Mouse (Mus musculus): ENCODE data around the gene Fign.

The Fign gene

GRCm38 (mm10) chr2:64097937-64098617 is at the start of gene Fign:
Gene Fign, minus strand, starts transcription at chr2:64098038.
- peak in 1 of 2 experiments; percentile 1 for DNase-seq

DNA sequence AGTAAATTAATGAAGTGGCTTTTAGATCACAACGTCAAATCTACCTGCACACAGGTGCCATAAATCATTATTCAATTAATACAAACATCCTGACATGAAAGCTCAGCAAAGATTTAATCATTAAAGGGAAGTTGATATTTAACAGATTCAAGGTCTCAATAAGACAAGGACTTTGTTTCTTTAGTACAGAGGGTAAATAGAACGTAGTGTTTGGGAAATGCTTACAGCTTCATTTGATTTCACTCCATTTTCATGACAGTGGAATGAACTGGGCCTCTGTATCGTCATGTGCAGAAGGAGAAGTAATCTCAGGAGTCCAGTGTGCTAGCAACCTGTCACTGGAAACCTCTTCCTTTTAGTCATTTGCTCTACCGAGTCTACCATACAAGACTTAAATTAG is 35.8 kb upstream of the Fign start:
- no peak for DNase-seq

DNA sequence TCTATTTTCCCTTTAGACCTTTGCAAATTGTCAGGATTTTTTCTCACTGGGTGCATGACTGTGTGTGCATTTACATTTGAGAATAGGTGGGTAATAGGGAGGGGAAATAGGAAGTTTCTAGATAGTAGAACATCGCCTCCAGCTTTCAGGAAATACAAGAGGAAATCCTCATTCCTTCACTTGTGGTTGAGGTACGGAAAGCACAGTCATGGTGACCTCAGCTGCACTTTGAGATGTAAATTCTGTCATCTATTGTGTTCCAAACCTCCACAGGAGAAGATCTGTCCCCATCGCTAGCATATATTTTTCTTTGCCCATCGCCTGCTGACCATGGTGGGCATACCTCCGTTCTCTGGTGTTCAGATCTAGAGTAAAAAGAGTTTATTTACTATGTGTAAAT is 22.7 kb upstream of the Fign start:
- DNase-seq, result no peak

GRCm38 (mm10) chr2:64116613-64117012 is 18.8 kb upstream of the Fign start:
- DNase-seq, result no peak

DNA sequence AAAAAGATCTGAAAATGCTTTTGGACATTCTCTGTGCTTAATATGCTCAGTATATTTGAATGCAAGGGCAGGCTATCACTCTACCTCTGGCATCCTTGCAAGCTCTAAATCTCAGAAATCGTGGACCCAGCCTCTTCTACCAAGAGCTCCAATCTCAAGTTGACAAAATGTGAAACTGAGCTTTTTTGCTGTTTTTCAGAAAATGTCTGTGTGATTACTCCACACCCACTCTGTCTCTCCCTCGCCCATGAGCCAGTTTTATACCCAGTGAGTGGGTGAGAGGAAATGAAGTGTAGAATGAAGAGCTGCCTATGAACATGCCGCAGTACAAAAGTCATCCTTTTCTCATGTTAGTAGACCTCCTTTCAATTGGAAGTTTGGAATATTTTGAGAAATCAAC is 13.3 kb upstream of the Fign start:
- DNase-seq, result no peak

DNA sequence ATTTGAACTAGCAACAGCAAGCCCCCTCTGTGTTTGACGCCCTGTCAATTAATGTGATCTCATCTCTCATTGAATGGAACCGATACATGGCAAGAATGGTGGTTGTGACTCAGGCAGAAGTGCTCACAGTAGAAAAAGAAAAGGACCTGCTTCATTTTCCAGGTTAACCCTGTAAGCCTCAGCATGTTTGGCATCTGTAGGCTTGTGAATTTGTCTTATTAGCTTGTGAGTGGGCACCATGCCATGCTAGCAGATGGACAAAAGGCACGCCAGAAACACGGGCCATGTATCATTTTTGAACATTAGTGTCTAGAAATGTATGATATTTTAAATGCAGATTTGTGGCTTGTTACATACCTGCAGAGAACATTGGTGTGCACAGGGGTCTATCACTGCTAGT is 12.0 kb upstream of the Fign start:
- DNase-seq, result no peak

- no peak for DNase-seq
These were observed 10.2 kb upstream of the Fign start for GRCm38 (mm10) chr2:64108040-64108439.

DNA sequence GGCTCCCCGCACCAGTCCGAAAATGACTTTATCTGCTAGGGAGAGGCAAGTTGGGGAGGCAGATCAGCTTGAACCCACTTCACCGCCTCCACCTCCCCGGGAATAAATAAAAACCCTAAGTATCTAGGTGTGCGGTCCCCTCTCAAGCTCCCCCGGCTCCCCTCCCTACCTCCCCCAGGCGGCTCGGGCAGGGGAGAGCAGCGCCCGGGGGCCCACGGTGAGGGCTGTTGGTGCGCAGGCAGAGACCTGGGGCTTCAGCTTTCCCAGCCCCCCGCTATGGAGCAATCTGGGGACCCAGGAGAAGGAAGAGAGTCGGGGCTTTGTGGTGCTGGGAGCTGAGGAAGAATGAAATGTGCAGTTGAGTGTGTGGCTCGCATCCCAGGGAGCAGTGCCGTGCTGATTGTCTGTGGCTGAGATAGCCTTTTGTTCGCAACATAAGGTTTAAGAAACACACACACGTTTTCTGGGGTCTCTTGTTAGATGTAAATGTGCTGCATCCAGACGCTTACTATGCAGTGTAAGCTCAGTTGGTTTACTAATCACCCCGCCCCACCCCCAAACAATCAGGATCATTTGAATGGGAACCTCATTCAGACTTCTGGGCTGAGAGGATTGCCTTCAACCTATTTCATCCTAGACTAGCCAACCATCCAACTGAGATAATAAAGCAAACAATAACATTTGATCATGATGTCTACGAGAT is 931 bp upstream of the Fign start:
- no peak for DNase-seq

- DNase-seq, result no peak
These were observed 972 bp downstream of the Fign start for GRCm38 (mm10) chr2:64096721-64097411.

- DNase-seq, result no peak
These were observed 1.7 kb downstream of the Fign start for GRCm38 (mm10) chr2:64096176-64096575.

DNA sequence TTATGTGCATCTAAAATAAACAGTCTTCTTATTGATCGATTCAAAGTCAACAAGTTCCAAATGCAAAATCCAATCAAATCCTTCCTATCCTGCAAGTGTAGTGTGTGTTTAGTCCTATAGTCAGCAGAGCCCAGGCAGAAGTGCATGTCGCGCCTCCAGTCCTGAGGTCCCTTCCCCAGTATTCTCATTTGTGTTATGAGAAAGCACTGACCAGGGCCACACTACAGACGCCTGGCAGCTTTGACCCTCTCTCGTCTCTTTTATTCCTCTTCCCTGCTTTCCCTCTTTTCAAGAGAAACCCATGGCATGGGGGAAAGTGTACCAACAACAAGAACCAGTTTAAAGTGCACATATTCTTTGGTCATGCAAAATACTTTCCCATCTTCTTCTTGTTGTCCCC is 2.3 kb downstream of the Fign start:
- no peak for DNase-seq

GRCm38 (mm10) chr2:64093087-64093486 is 4.8 kb downstream of the Fign start:
- DNase-seq, result no peak

DNA sequence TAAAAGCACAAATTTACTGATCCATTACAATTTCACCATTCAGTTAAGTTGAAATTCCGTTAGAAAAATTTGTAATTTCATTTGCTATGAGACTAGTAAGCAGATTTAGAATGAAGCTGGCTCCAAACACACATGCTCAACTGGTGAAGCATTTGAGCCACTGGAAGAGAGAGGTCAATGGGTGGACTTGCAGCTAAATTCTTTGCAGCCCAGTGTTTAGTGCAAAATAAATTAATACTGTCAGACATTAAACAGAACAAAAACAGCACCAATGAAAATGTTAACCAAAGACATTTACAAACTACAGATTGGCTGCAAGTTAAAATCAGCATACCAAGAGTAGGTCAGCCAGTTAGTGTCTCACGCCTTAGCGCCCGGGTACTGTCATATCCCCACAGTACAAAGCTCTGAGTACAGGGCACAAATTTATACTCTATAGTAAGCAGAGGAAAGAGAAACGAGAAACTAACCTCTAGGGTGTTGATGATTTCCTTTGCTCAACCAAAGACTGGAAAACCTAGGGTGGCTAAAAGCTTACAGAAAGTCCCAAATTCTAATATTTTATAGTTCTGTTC is 13.9 kb downstream of the Fign start:
- DNase-seq, result no peak

GRCm38 (mm10) chr2:64079765-64080164 is 18.1 kb downstream of the Fign start:
- no peak for DNase-seq

DNA sequence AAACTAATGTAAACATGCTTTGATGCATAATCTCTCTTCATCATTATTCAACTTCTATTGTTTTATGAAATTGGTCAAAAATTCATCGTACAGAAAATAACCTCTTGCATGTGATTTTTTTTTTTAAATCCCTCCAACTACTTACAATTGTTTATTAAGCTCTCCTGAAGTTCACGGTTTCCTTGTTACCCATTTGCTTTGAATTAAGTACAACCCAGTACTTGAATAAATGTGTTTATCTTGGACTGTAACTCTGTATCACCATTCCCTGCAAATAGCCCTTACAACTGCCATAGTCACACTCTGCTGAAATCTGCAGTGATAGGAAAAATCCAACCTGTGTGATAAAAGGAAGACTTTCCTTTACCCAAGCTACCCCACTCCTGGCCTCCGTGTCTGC is 19.3 kb downstream of the Fign start:
- DNase-seq, result no peak

DNA sequence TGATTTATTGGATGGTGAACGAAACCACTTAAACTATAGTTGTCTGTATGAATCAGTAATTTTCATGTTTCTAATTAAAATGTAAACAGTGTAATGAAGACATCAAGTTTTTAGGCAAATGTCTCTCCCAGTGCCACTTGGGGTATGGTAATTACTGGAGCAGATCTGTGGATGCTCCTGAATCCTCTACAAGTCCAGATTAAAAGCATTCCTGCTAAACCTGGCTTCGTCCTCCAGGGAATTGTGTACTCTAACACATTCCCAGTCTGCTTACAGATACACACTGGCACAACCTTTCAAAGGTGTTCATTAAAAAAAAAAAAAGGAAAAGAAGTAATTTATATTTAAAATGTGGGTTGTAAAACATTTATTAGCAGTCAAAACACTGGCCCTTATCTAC is 20.0 kb downstream of the Fign start:
- DNase-seq, result no peak

DNA sequence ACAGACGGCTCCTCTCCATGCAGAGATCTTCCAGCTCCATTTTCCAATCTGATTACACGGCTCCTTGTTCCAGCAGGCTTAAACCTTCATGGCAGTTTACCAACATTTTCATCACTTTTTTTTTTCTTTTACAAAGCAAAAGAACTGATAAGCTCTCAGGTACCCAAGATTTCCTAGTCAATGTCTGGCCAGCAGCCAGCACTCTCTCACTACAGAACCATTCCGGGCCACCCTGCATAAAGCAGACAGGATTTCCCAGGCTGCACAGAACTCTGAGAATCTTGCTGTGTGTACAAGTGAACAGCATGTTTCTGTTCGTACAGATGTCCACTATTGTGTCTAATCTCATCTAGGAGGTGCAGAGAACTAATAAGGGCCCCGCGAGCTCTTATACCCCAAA is 22.0 kb downstream of the Fign start:
- no peak for DNase-seq

DNA sequence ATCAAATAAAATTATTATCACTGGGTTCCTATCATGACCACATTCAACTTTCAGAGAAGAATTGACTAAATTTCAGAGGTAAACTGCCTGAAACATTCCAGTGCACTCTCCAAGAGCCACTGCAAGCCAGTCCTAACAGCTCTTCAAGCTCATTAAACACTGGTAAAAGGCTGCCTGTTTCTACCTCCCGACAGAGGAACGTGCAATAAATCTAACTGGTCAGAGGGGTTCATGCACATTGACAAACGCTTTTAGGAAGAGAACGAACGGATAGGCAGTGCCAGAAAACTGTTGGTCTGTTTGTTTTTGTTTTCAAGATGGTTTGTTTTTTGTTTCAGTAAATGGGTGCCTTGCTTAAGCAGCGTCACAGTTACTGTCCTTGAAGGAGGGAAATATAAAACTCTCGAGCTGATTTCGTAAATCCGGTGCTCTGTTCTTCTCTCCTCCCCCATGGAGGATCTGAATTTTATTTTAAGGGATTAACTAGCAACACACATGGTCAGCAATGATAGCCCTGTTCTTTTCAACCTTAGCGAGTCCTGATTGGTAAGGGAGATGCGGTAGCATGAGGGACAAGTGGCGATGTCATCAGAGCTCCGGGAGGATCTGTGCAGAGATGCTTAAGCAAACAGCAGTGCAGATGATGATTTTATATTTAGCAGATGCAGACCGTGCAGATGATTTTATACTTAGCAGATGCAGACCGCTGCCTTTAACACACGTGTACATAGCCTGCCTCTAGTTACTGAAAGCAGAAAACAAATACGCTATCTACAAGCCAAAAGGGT is 23.0 kb downstream of the Fign start:
- DNase-seq, result no peak

DNA sequence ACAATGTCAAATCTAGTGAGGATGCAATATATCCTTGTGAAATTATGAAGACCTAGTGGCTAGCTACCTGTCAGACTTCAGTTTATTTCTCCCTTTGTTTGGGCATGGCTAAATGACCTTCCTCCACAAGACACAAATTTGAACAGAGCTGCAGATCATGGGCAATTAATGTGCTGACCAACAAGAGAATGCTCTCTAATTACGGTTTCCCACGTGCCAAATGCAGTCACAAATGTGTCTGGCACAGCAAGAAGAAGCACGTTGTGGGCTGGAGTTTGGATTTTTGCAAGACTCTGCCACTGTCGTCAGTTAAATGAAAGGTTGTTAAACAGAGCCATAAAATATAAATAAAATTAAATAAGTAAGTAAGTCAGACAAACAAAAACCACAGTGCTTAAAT is 25.7 kb downstream of the Fign start:
- no peak for DNase-seq

GRCm38 (mm10) chr2:64069950-64070695 is 27.7 kb downstream of the Fign start:
- DNase-seq, result no peak

DNA sequence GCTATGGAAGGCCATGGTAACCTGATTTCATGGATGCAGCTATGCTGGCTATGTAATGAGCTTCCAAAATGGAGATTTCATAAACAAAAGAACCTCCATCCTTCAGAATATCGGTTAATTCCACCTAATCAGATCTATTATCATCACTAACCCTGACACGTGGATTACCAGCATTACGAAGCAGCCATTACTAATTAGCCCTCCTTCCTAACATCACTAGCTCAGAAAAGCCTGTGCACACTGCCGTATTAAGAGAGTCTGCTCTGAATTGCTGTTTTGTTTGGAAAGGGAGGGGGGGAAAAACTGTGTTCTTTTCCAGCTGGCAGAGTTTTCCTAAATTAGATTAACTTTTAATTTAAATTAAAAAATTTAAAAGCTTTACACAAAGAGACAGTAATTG is 32.3 kb downstream of the Fign start:
- no peak for DNase-seq

DNA sequence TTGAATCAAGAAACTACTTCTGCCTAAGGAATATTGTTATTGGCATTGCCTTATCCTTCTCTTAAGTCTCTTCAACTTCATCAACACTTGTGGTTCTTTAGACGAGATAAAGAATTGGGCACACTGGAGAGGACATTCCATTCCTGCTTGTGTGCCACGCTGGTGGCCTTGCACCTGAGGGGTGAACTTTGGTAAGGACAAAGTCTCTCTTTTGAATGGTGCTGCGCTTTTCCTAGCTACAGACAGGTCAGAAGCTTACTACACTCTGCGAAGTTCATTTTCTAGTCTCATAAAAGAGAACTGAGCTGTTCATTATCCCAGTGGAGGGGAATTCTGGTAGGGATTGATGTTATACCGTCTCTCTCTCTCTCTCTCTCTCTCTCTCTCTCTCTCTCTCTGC is 38.4 kb downstream of the Fign start:
- DNase-seq, result no peak
